Mouse (Mus musculus) hindbrain, embryonic 14.5 days (tissue): ENCODE measurements around the gene Olfr654. TPM values are rescaled to one million over a fixed set of nuclear protein-coding genes. Genes with fewer than 3 reads are reported as not detected.

Source experiments
- ATAC-seq: fragments of 200-750 bp; cut with Nextera tagmentation; 2 replicates; pipeline ENCODE4 v1.8.0; 2017; ENCODE audit warnings: moderate number of reproducible peaks, mild to moderate bottlenecking, moderate TSS enrichment, moderate library complexity; ENCODE audit not compliant: low FRiP score
- DNase-seq: peaks from one replicate; pipeline ENCODE4 v3.0.0-alpha.2; 2015; ENCODE audit warnings: low spot score
- H3K27ac ChIP-seq: fragments of 300-500 bp; sonication (generic); 2 replicates; pipeline ENCODE4 v1.5.1; 2014; ENCODE audit warnings: mild to moderate bottlenecking, moderate library complexity
- H3K27me3 ChIP-seq: fragments of 300-500 bp; sonication (generic); 2 replicates; pipeline ENCODE4 v1.6.1; 2014; ENCODE audit warnings: mild to moderate bottlenecking, low read length, mixed read lengths; ENCODE audit not compliant: control insufficient read depth, insufficient read depth
- H3K36me3 ChIP-seq: fragments of 300-500 bp; sonication (generic); replicated peaks from 2 replicates; pipeline ENCODE4 v1.6.1; 2014; ENCODE audit not compliant: control insufficient read depth, insufficient read depth
- H3K4me1 ChIP-seq: fragments of 300-500 bp; sonication (generic); replicated peaks from 2 replicates; pipeline ENCODE4 v1.6.1; 2014; ENCODE audit warnings: antibody characterized with exemption, low read length, mixed read lengths; ENCODE audit not compliant: control insufficient read depth, insufficient read depth
- H3K4me2 ChIP-seq: fragments of 300-500 bp; sonication (generic); replicated peaks from 2 replicates; pipeline ENCODE4 v1.6.1; 2014; ENCODE audit warnings: mild to moderate bottlenecking, moderate library complexity
- H3K4me3 ChIP-seq: fragments of 300-500 bp; sonication (generic); replicated peaks from 2 replicates; pipeline ENCODE4 v1.5.1; 2014; ENCODE audit warnings: mild to moderate bottlenecking, low read length
- H3K9ac ChIP-seq: fragments of 300-500 bp; sonication (generic); 2 replicates; pipeline ENCODE4 v1.6.1; 2014
- H3K9me3 ChIP-seq: fragments of 300-500 bp; sonication (generic); 2 replicates; pipeline ENCODE4 v1.6.1; 2016; ENCODE audit warnings: low read length; ENCODE audit not compliant: control insufficient read depth
- WGBS: fragments of 180-500 bp; shearing (Covaris S2); extraction: QIAGEN DNeasy Blood & Tissue Kit; methylation state at CpG from one replicate; pipeline ENCODE4 v1.1.7; 2014; 5-methylcytosine and 5-hydroxymethylcytosine counted together
- polyA plus RNA-seq: library from polyadenylated mRNA; unstranded; fragments of >200 nt; fragmentation: Nextera tagmentation; extraction: Ambion mirVana; gene quantifications from 2 replicates; pipeline ENCODE4 v1.2.1, GENCODE M21; 2014

Olfr654 gene
- not detected in 2 replicates for polyA plus RNA-seq

DNA sequence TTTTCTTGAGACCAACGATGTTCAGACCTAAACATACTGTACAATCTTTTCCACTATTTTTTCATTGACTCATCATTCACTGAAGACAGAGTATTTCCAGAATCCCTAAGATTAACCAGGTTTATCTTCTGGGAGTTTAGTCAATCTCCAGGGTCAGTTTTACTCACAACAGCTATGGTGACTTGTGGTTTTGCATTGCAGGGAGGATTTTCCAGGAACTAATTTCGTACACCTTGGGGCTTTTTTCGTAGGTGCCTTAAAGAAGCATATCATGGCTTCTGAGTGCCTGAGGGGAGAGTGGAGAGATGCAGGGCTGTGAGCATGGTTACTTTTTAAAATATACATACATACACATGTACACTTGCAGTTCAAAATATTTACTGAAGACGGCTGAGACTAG lies at the start of gene Olfr654:
Gene Olfr654, plus strand, starts transcription at position 301 of the 400 bp plus-strand sequence.
- whole genome bisulfite sequencing: 93% methylated on average over 4 of the region's 4 CpGs
- DNase-seq: no peak
- Histone ChIP-seq H3K27ac (no peak within 1 kb of the TSS), H3K36me3 (no peaks in the 10 kb centered on the region), H3K4me1 (no peaks in the 10 kb centered on the region), H3K4me2 (no peak within 1 kb of the TSS), H3K27me3 (no peaks in the 10 kb centered on the region), H3K9me3 (no peaks in the 10 kb centered on the region), H3K9ac (no peak within 1 kb of the TSS), H3K4me3 (no peak within 1 kb of the TSS)
- ATAC-seq: no peak

DNA sequence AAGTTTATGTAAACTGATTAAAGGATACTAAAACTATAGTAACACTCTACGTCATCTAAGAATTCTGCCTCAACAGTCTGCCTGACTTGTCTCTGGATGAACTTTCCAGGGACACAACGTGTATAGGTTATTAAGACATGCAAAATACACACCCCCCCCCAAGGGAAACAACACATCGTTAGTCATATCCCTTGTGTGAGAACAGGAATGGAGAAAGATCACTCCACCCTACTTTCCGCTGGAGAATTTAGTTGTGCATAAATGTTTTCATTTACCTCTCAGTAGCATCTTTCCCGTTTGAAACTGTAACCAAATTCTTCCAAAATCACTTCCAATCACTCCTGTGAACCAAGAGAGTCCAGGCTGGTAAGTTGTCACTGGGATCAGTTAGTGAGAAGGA lies 37.0 kb upstream of the Olfr654 start, which contains the start of gene Olfr651:
Gene Olfr651, plus strand, starts transcription at position 301 of the 400 bp plus-strand sequence.
- Histone ChIP-seq H3K27ac (no peak within 1 kb of the TSS), H3K4me3 (no peak within 1 kb of the TSS), H3K9me3 (no peaks in the 10 kb centered on the region), H3K9ac (no peak within 1 kb of the TSS), H3K4me2 (no peak within 1 kb of the TSS), H3K27me3 (no peaks in the 10 kb centered on the region), H3K4me1 (no peaks in the 10 kb centered on the region), H3K36me3 (no peaks in the 10 kb centered on the region)
- ATAC-seq: no peak
- DNase-seq: no peak
- 87% methylated on average over 5 of the region's 5 CpGs for WGBS

DNA sequence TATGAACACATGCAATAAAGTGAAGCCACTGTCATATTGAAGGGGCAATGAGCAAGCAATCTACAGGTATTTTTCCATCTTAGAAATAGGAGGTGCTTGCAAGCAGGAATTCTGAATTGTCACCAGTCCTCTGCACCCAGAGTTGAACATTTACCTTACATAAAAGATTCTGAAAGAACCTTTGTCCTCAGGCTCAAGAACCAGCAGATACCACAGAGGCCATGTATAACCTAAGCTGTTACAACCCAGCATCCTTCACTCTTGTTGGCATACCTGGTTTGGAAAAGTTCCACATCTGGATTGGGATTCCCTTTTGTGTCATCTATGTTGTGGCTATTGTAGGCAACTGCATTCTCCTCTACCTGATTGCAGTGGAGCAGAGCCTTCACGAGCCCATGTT lies 34.1 kb upstream of the Olfr654 start:
- 72% methylated on average over 1 of the region's 1 CpGs for WGBS
- H3K27ac ChIP-seq: no peak overlapping the region
- H3K9ac ChIP-seq: no peak overlapping the region
- H3K9me3 ChIP-seq: no peaks in the 10 kb centered on the region
- no peak overlapping the region for H3K4me3 ChIP-seq
- H3K27me3 ChIP-seq: no peaks in the 10 kb centered on the region
- no peaks in the 10 kb centered on the region for H3K36me3 ChIP-seq
- H3K4me2 ChIP-seq: no peak overlapping the region
- no peaks in the 10 kb centered on the region for H3K4me1 ChIP-seq
- DNase-seq (no peak), ATAC-seq (no peak)

DNA sequence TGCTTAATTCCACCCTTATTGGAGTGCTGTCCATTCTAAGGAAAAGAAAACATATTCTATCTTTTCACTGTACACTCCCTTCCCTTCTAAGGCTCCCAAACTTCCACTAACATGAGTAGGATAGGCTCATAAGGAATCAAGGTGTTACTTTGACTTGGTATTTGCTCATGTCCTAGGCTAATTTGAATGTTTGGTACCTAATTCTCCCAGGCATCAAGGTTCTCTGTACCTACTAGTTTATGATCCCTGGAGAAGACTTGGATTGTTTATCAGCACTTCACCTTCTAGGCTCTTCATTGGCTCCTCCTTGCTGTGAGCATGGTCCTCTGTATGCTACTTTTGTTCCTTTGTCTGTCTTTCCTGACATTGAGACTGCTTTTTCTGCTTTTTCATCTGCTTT lies 26.2 kb upstream of the Olfr654 start, which contains the start of gene Olfr652:
Gene Olfr652, plus strand, starts transcription at position 301 of the 400 bp plus-strand sequence.
- ATAC-seq (no peak), DNase-seq (no peak)
- no peaks in the 10 kb centered on the region for H3K9me3 ChIP-seq
- no peak within 1 kb of the TSS for H3K4me3 ChIP-seq
- H3K4me2 ChIP-seq: no peak within 1 kb of the TSS
- H3K27me3 ChIP-seq: no peaks in the 10 kb centered on the region
- H3K4me1 ChIP-seq: no peaks in the 10 kb centered on the region
- H3K27ac ChIP-seq: no peak within 1 kb of the TSS
- no peak within 1 kb of the TSS for H3K9ac ChIP-seq
- H3K36me3 ChIP-seq: no peaks in the 10 kb centered on the region

DNA sequence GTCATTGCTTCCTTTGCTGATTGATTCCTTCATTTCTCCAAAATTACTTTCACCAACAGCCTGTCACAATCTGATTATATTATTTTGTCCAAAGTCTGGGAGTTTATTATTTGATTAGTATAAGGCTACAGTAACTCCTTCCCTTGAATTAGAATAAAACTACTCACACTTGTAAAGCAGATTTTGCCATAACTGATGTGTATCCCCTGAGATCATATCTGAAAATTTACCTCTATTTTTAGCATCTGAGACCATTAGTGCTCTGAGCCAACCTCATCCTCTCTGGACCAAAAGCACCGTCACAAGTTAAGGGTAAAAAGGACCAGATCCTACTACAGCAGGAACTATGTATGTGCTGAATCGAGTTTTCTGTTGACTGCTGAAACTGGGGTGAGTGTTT lies 9.8 kb upstream of the Olfr654 start, which contains the start of gene Olfr653:
Gene Olfr653, plus strand, starts transcription at position 301 of the 400 bp plus-strand sequence.
- 77% methylated on average over 2 of the region's 2 CpGs for WGBS

DNA sequence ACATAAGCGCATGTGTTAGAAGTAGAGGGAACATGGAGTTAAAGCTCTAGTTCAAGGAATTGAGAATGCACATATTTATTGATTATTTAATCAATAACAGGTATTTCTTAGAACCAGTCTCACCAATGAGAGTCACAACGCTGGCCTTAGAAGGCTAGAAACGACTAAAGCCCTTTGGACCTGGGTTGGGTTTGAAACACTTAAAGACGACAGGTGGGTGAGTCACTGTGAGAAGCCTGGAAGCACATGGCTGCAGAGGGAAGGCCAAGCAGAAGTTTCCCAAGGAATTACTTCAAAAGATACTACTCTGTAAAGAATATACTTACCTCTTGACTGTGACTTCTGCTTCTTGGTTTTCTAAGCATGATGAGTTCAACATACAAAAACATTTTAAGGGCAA lies 6.0 kb upstream of the Olfr654 start:
- 95% methylated on average over 4 of the region's 4 CpGs for WGBS
- DNase-seq (no peak), ATAC-seq (no peak)
- H3K27me3 ChIP-seq: no peaks in the 10 kb centered on the region
- no peak overlapping the region for H3K27ac ChIP-seq
- H3K9ac ChIP-seq: no peak overlapping the region
- H3K4me1 ChIP-seq: no peaks in the 10 kb centered on the region
- H3K4me2 ChIP-seq: no peak overlapping the region
- no peaks in the 10 kb centered on the region for H3K36me3 ChIP-seq
- no peaks in the 10 kb centered on the region for H3K9me3 ChIP-seq
- H3K4me3 ChIP-seq: no peak overlapping the region

More for the DNA sequence above, 9.8 kb upstream of the Olfr654 start, which contains the start of gene Olfr653:
- Histone ChIP-seq H3K27me3 (no peaks in the 10 kb centered on the region), H3K4me3 (no peak within 1 kb of the TSS), H3K4me2 (no peak within 1 kb of the TSS), H3K9me3 (no peaks in the 10 kb centered on the region), H3K4me1 (no peaks in the 10 kb centered on the region), H3K36me3 (no peaks in the 10 kb centered on the region), H3K9ac (no peak within 1 kb of the TSS), H3K27ac (no peak within 1 kb of the TSS)
- ATAC-seq: no peak
- DNase-seq: no peak

DNA sequence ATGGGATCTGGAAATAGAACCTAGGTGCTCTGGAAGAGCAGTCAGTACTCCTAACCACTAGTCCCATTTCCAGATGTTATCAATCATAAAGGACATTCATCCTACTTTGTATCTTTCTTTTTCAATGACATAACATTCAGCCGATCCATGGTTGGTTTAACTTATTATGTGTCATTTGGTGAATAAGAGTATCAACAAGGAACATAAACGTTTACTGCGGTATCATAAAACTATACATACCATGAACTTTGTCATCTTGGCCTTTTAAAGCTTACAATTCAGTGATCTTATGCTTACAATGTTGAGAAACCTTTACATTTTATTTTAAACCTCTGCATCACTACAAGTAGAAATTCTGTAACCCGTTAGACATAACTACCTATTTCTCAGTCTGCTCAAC lies 5.4 kb upstream of the Olfr654 start:
- WGBS: 90% methylated on average over 4 of the region's 4 CpGs
- no peak overlapping the region for H3K4me3 ChIP-seq

DNA sequence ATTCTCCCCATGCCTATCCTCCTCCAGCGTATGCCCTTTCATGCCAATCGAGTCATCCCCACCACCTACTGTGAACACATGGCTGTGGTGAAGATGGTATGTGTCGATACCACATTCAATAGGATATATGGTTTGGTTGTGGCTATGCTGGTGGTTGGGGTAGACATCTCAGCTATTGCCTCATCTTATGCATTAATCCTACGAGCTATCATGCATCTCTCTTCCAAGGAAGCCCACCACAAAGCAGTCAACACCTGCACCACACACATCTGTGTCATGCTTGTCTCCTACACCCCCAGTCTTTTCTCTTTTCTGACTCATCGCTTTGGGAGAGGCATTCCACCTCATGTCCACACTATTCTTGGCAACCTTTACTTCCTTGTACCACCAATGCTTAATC lies 1.4 kb downstream of the Olfr654 start:
- Histone ChIP-seq H3K9ac (no peak overlapping the region), H3K9me3 (no peaks in the 10 kb centered on the region), H3K27ac (no peak overlapping the region), H3K4me2 (no peak overlapping the region), H3K27me3 (no peaks in the 10 kb centered on the region), H3K4me1 (no peaks in the 10 kb centered on the region), H3K36me3 (no peaks in the 10 kb centered on the region), H3K4me3 (no peak overlapping the region)
- DNase-seq (no peak), ATAC-seq (no peak)
- 86% methylated on average over 5 of the region's 5 CpGs for WGBS

More for the DNA sequence above, 5.4 kb upstream of the Olfr654 start:
- Histone ChIP-seq H3K27ac (no peak overlapping the region), H3K9ac (no peak overlapping the region), H3K9me3 (no peaks in the 10 kb centered on the region), H3K4me1 (no peaks in the 10 kb centered on the region), H3K4me2 (no peak overlapping the region), H3K27me3 (no peaks in the 10 kb centered on the region), H3K36me3 (no peaks in the 10 kb centered on the region)
- no peak for ATAC-seq
- no peak for DNase-seq

DNA sequence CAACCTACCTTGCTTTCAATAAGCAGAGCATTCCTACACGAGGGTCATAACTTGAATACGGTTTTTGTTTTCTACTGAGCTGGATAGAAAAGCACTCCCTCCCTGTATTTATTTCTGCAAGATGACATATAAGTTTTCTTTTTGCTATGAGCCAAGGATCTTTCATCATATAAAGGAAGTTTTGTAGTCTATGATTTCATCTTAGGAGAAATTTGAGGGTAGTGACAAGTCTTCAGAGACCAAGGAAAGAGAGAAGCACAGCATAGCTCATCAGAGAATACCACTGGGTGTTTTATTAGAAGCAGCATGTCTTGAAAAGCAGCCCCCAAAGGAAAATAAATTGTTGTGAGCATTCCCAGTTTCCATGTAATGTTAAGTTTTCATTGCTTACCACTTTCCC lies 14.9 kb downstream of the Olfr654 start, which contains the start of gene Olfr655:
Gene Olfr655, minus strand, starts transcription at position 101 of the 400 bp plus-strand sequence.
- no peaks in the 10 kb centered on the region for H3K36me3 ChIP-seq
- DNase-seq (no peak), ATAC-seq (no peak)
- H3K9ac ChIP-seq: no peak within 1 kb of the TSS
- no peaks in the 10 kb centered on the region for H3K27me3 ChIP-seq
- H3K27ac ChIP-seq: no peak within 1 kb of the TSS
- no peaks in the 10 kb centered on the region for H3K4me1 ChIP-seq
- 90% methylated on average over 2 of the region's 2 CpGs for WGBS
- H3K9me3 ChIP-seq: no peaks in the 10 kb centered on the region
- no peak within 1 kb of the TSS for H3K4me3 ChIP-seq
- H3K4me2 ChIP-seq: no peak within 1 kb of the TSS

DNA sequence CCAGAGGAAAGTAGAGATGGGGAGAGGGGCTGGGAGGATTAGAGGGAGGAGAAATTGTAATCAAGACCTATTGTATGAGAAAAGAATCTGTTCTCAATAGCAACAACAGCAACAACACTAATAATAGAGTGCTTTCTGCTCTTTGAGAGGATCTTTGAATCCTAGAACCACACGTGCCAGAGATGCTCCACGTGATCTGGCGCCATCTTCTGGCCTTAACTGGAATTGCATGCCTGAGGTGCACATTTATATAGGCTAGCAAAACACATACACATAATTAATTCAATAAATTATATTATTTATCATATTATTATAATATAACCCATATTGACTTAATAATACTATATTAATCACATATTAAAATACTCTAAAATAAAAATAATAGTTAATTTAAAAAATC lies 16.3 kb downstream of the Olfr654 start:
- DNase-seq (peak; percentile 30), ATAC-seq (no peak)
- H3K36me3 ChIP-seq: no peaks in the 10 kb centered on the region
- H3K27me3 ChIP-seq: no peaks in the 10 kb centered on the region
- WGBS: 7% methylated on average over 3 of the region's 3 CpGs
- no peak overlapping the region for H3K27ac ChIP-seq
- H3K9me3 ChIP-seq: no peaks in the 10 kb centered on the region
- H3K9ac ChIP-seq: no peak overlapping the region
- no peak overlapping the region for H3K4me3 ChIP-seq
- H3K4me1 ChIP-seq: no peaks in the 10 kb centered on the region
- no peak overlapping the region for H3K4me2 ChIP-seq
